Mouse (Mus musculus): ENCODE results near the gene Vmn1r223. TPM values are rescaled to one million over a fixed set of nuclear protein-coding genes. Genes with fewer than 3 reads are reported as not detected.
A peak's percentile ranks its signal among the peaks of the same experiment; 100 is the strongest.

The Vmn1r223 gene
- total and polyA plus RNA-seq, 3 experiments = not detected

- TF ChIP-seq CTCF (IDR thresholded peaks at IDR 0.05) (no peak), POLR2A (IDR thresholded peaks at IDR 0.05; ENCODE audit: insufficient read depth, low read depth, low read length) (no peak), EP300 (IDR thresholded peaks at IDR 0.05; ENCODE audit: insufficient read depth, low read depth, low read length) (no peak)
- 6% methylated on average over 13 of the region's 13 CpGs for WGBS
- Histone ChIP-seq H3K4me1 (ENCODE audit: control insufficient read depth, insufficient read depth, low read length) (no peaks in the 10 kb centered on the region; the same call in 1 of the 2 replicates), H3K27ac (no peak overlapping the region), H3K36me3 (ENCODE audit: control insufficient read depth, insufficient read depth, low read length) (no peaks in the 10 kb centered on the region), H3K4me3 (peak overlapping the region; percentile 12; the same call in 1 of the 2 replicates), H3K79me2 (replicated peaks; ENCODE audit: control insufficient read depth, insufficient read depth, low read length) (no peaks in the 10 kb centered on the region), H3K27me3 (ENCODE audit: control insufficient read depth, insufficient read depth, low read length) (peaks cover 4% of the 10 kb centered on the region), H3K9ac (ENCODE audit: low read depth, low read length) (no peak overlapping the region)
- intact Hi-C loops (cut with DNase I) = loop anchor here (5.0 kb wide), 1 partner anchor 102 kb away; no protein-coding TSS in a partner anchor
- peak in 1 of 2 experiments; percentile 29 for DNase-seq
Observed at GRCm38 (mm10) chr13:23299999-23300341, 53.0 kb downstream of the Vmn1r223 start.

Other genes starting within 250 kb of the Vmn1r223 start
- not detected for gene Vmn1r213, start 239.5 kb upstream of the Vmn1r223 start, total RNA-seq (2021)
- not detected in 2 replicates for gene Vmn1r213, start 239.5 kb upstream of the Vmn1r223 start, polyA plus RNA-seq (2012; rRNA removed)
- not detected for gene Vmn1r214, start 216.7 kb upstream of the Vmn1r223 start, total RNA-seq (2021)
- gene Vmn1r214, start 216.7 kb upstream of the Vmn1r223 start, polyA plus RNA-seq (2012; rRNA removed) = not detected in 2 replicates
- gene Vmn1r215, start 179.1 kb upstream of the Vmn1r223 start, total RNA-seq (2021) = not detected
- not detected in 2 replicates for gene Vmn1r215, start 179.1 kb upstream of the Vmn1r223 start, polyA plus RNA-seq (2012; rRNA removed)
- gene Vmn1r217, start 128.9 kb upstream of the Vmn1r223 start, total RNA-seq (2021) = not detected
- gene Vmn1r217, start 128.9 kb upstream of the Vmn1r223 start, polyA plus RNA-seq (2012; rRNA removed) = not detected in 2 replicates
- gene Vmn1r218, start 114.0 kb upstream of the Vmn1r223 start, total RNA-seq (2021) = not detected
- not detected in 2 replicates for gene Vmn1r218, start 114.0 kb upstream of the Vmn1r223 start, polyA plus RNA-seq (2012; rRNA removed)
- gene Vmn1r219, start 87.8 kb upstream of the Vmn1r223 start, total RNA-seq (2021) = not detected
- not detected in 2 replicates for gene Vmn1r219, start 87.8 kb upstream of the Vmn1r223 start, polyA plus RNA-seq (2012; rRNA removed)
- gene Vmn1r220, start 59.2 kb upstream of the Vmn1r223 start, total RNA-seq (2021) = not detected
- gene Vmn1r220, start 59.2 kb upstream of the Vmn1r223 start, polyA plus RNA-seq (2012; rRNA removed) = not detected in 2 replicates
- gene Vmn1r221, start 33.0 kb upstream of the Vmn1r223 start, total RNA-seq (2021) = not detected
- gene Vmn1r221, start 33.0 kb upstream of the Vmn1r223 start, polyA plus RNA-seq (2012; rRNA removed) = not detected in 2 replicates
- gene Vmn1r222, start 11.2 kb upstream of the Vmn1r223 start, total RNA-seq (2021) = not detected
- gene Vmn1r222, start 11.2 kb upstream of the Vmn1r223 start, polyA plus RNA-seq (2012; rRNA removed) = not detected in 2 replicates
- gene Zfp322a, start 122.1 kb downstream of the Vmn1r223 start, total RNA-seq (2021) = 10 to 100 TPM; 14.8 to 15.8 TPM
- 1.5 and 5.3 TPM in 2 replicates for gene Zfp322a, start 122.1 kb downstream of the Vmn1r223 start, polyA plus RNA-seq (2012; rRNA removed)
- gene Abt1, start 176.7 kb downstream of the Vmn1r223 start, total RNA-seq (2021) = 1 to 10 TPM; 3.9 to 5.1 TPM
- 2.4 and 3.1 TPM in 2 replicates for gene Abt1, start 176.7 kb downstream of the Vmn1r223 start, polyA plus RNA-seq (2012; rRNA removed)
- gene Btn1a1, start 218.8 kb downstream of the Vmn1r223 start, total RNA-seq (2021) = not detected
- 0.20 TPM in 1 of 2 replicates, not detected in the other for gene Btn1a1, start 218.8 kb downstream of the Vmn1r223 start, polyA plus RNA-seq (2012; rRNA removed)
- gene Btn2a2, start 241.7 kb downstream of the Vmn1r223 start, total RNA-seq (2021) = not detected
- gene Btn2a2, start 241.7 kb downstream of the Vmn1r223 start, polyA plus RNA-seq (2012; rRNA removed) = not detected in 2 replicates

All from heart, adult 2 months (tissue).